In the genomic region with DNA sequence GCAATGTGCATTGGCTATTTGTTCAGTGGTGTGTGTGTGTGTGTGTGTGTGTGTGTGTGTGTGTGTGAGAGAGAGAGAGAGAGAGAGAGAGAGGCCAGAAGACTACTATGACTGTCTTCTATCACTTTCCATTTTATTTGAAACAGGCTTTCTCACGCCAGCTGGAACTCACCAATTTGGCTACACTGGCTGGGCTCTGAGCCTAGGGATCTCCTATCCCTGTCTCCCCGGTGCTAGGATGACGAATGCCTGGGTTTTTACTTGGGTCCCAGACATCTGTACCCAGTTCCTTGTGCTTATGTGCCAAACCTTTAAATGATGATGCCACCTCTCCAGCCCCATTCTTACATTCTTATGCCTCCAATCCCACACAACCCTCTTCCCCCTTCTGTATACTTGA, we compare ENCODE assay signal across 13 mouse cellular contexts.
DNase-seq lines count a peak whose midpoint lies in the region; ATAC-seq lines count a peak whose summit lies in the region.
"Had no signal": no experiment of that assay in that cellular context is flagged by ENCODE, and none has a peak within 500 bp of the region (broad histone marks: within the 10 kb centered on the region; RNA-seq: fewer than 3 reads in every experiment).

No protein-coding gene starts in this region.

- H3K4me1 ChIP-seq in lung, embryonic 16.5 days (replicated peaks; ENCODE audit: control insufficient read depth, insufficient read depth, low read length): no peaks in the 10 kb centered on the region; the same call in 1 of the 2 replicates
- H3K4me1 ChIP-seq: embryonic facial prominence, embryonic 15.5 days had no signal

- H3K9ac ChIP-seq in lung, embryonic 16.5 days (ENCODE audit: low read length): no peak overlapping the region
- H3K9ac ChIP-seq: embryonic facial prominence, embryonic 15.5 days; hindbrain, embryonic 15.5 days had no signal

- DNase-seq in heart, adult 18-20 months: peak; percentile 58 to 59
- no peak for DNase-seq in heart, postnatal 25 days (ENCODE audit: low spot score)
- DNase-seq in lung, adult 18-20 months: no peak
- peak; percentile 24 to 51 for DNase-seq in gastrocnemius, postnatal 36 days
- DNase-seq in right cerebral cortex, postnatal 25 days: peak; percentile 31
- DNase-seq in thymus, postnatal 14 days: no peak
- no peak for DNase-seq in c-Kit-positive CD71-positive TER-119-positive erythroid progenitor cells, embryonic 14.5 days (ENCODE audit: low spot score)
- DNase-seq: adrenal gland, postnatal 25 days; thymus, postnatal 25 days had no signal

- H3K27ac ChIP-seq in lung, embryonic 16.5 days (ENCODE audit: low read length): no peak overlapping the region
- H3K27ac ChIP-seq: embryonic facial prominence, embryonic 15.5 days; hindbrain, embryonic 15.5 days; macrophage had no signal

- no peak overlapping the region for H3K4me2 ChIP-seq in lung, embryonic 16.5 days (ENCODE audit: low read depth, low read length)
- H3K4me2 ChIP-seq: embryonic facial prominence, embryonic 15.5 days; hindbrain, embryonic 15.5 days had no signal

- H3K4me3 ChIP-seq in lung, embryonic 16.5 days (ENCODE audit: low read length): no peak overlapping the region
- H3K4me3 ChIP-seq: embryonic facial prominence, embryonic 15.5 days; hindbrain, embryonic 15.5 days had no signal

- peak; percentile 36; the same call in 1 of the 2 replicates for ATAC-seq in lung, embryonic 16.5 days (ENCODE audit: low read depth)

- H3K9me3 ChIP-seq in lung, embryonic 16.5 days (ENCODE audit: control insufficient read depth, low read length): no peaks in the 10 kb centered on the region
- H3K9me3 ChIP-seq: embryonic facial prominence, embryonic 15.5 days; hindbrain, embryonic 15.5 days had no signal

- no peaks in the 10 kb centered on the region for H3K27me3 ChIP-seq in lung, embryonic 16.5 days (ENCODE audit: control insufficient read depth, insufficient read depth, low read depth, low read length)
- H3K27me3 ChIP-seq: embryonic facial prominence, embryonic 15.5 days; hindbrain, embryonic 15.5 days had no signal

- H3K36me3 ChIP-seq in lung, embryonic 16.5 days (ENCODE audit: control insufficient read depth, insufficient read depth, low read length): peaks cover 6% of the 10 kb centered on the region

- intact Hi-C loops in heart, postnatal 25 days (cut with DNase I): no loop called here
- intact Hi-C loops in gastrocnemius, postnatal 36 days (cut with DNase I): no loop called here

- 68% methylated on average over 3 of the region's 3 CpGs for WGBS in lung, embryonic 16.5 days

Comparison
In these comparisons a context has a peak if more than half of its experiments do, and no peak if none do; other contexts are left out.
1. DNase-seq: peak in heart, adult 18-20 months (2 of 2), gastrocnemius, postnatal 36 days (2 of 2) and right cerebral cortex, postnatal 25 days (single experiment); none in heart, postnatal 25 days (single experiment), lung, adult 18-20 months (0 of 2), thymus, postnatal 14 days (single experiment) and c-Kit-positive CD71-positive TER-119-positive erythroid progenitor cells, embryonic 14.5 days (single experiment).